Mouse (Mus musculus) thymus, adult 2 months (tissue): ENCODE data around the gene Gm20696.

Experiments
- CTCF ChIP-seq: fragments of 200-500 bp; IDR thresholded peaks from 2 replicates; pipeline ENCODE4 v1.5.1; 2012; ENCODE audit warnings: mild to moderate bottlenecking, control low read depth, low read length, moderate library complexity, borderline replicate concordance; ENCODE audit not compliant: control insufficient read depth, poor library complexity, insufficient read depth; ENCODE audit errors: extremely low read depth
- POLR2A ChIP-seq: fragments of 200-500 bp; IDR thresholded peaks from 2 replicates; pipeline ENCODE4 v1.6.1; 2012; ENCODE audit warnings: mild to moderate bottlenecking, low read length, control low read depth, moderate library complexity; ENCODE audit not compliant: control insufficient read depth, poor library complexity, insufficient read depth; ENCODE audit errors: extremely low read depth

GRCm38 (mm10) chr6:99523109-99523632 is 143.4 kb downstream of the Gm20696 start:
- TF ChIP-seq CTCF: no peak
- no peak for TF ChIP-seq POLR2A
